Mouse (Mus musculus) lung, adult 2 months (tissue): ENCODE data around the gene Fcer1a.

Experiments
- CTCF ChIP-seq: fragments of 200-500 bp; IDR thresholded peaks from 2 replicates; pipeline ENCODE4 v1.5.1; 2011; ENCODE audit warnings: mild to moderate bottlenecking, low read length, control low read depth; ENCODE audit not compliant: insufficient read depth
- POLR2A ChIP-seq: fragments of 200-500 bp; IDR thresholded peaks from 2 replicates; pipeline ENCODE4 v1.6.1; 2011; ENCODE audit warnings: low read depth, mild to moderate bottlenecking, control low read depth, low read length, borderline replicate concordance; ENCODE audit errors: extremely low read depth

DNA sequence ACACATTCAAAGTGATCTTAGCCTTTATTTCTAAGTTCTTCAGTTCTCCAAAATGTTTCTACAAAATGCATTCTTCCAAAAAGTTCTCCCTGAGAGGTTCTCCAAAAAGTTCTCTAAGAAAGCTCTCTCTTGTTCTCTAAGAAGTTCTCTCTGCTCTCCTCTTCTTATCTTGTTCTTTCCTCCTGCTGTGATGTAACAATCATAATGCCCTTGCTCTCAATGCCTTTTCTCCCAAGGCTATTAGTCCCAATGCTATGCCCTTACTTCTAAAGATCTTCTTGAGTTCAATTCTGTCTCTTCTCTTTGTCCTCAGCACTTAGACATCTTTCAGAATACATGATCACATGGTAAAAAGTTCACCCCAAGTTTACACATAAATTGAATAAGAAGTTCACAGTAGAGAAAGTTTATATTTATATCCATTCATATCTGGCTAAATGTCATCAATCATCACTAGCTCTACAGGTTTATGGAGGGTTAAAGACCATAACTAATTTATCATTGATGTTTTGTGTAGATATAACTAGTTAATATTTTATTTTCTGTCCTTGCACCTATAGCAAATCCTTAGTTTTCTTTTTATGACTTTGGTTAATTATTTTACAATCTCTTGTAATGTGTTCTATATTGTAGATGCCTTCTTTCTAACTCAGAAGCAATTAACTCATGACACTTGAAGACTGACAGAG lies 52.7 kb downstream of the Fcer1a start:
- TF ChIP-seq CTCF: no peak
- no peak for TF ChIP-seq POLR2A
